Mouse (Mus musculus): ENCODE measurements around the gene Aldoc.

Aldoc gene

GRCm38 (mm10) chr11:78358330-78359007 lies 35.7 kb downstream of the Aldoc start:
- DNase-seq (ENCODE audit: extremely low spot score, low read depth, low spot score): no peak

GRCm38 (mm10) chr11:78360125-78360788 lies 37.5 kb downstream of the Aldoc start:
- no peak for DNase-seq (ENCODE audit: extremely low spot score, low read depth, low spot score)

DNA sequence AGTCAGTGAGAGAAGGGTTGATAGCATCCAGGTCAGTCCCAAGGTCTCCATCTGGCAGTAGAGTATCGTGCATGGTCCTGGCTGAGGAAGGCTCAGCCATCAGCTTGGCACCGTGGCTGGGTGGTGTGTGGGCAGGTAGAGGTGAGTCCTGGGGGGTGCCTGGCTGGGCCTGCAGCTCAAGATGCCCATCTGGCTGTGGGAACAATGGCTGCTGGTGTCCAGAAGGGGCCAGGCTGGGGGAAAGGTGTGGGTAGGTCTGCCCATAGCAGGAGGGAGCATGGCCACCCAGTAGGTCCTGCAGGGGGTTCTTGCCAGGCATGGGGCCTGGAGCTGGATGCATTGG lies 38.0 kb downstream of the Aldoc start:
- no peak for DNase-seq (ENCODE audit: extremely low spot score, low read depth, low spot score)

DNA sequence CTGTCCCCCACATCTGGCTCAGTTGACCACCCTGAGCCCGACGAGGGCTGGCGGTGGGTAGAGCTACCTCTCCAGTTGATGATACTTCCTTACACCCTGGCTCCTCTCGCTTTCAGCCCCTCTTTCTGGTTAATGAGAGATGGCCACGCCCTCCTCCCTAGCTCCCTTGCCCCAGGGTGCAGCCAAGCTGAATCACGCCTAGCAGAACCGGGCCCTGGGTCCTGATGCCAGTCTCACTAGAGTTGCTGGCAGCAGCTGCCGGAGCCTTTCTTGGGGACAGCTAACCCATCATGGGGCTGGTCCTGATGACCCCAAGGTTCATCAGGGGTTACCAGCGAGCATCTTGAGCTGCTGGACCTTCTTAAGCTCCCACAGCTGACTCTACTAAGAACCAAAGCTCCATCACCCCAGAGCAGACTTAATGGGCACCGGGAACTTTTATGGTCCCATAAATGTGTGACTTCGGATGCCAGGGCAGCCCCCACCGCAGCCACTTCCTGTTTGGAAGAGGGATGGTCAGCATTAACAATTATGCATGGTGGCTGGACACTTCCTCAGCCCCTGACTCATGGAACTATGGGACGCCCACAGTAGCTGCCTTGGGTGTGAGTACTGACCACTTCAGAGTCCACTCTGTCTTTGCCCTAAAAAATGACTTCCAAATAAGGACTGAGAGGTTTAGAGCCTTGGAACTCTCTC lies 40.7 kb downstream of the Aldoc start:
- no peak for DNase-seq (ENCODE audit: extremely low spot score, low read depth, low spot score)

GRCm38 (mm10) chr11:78364103-78364502 lies 41.3 kb downstream of the Aldoc start:
- DNase-seq (ENCODE audit: extremely low spot score, low read depth, low spot score): no peak

DNA sequence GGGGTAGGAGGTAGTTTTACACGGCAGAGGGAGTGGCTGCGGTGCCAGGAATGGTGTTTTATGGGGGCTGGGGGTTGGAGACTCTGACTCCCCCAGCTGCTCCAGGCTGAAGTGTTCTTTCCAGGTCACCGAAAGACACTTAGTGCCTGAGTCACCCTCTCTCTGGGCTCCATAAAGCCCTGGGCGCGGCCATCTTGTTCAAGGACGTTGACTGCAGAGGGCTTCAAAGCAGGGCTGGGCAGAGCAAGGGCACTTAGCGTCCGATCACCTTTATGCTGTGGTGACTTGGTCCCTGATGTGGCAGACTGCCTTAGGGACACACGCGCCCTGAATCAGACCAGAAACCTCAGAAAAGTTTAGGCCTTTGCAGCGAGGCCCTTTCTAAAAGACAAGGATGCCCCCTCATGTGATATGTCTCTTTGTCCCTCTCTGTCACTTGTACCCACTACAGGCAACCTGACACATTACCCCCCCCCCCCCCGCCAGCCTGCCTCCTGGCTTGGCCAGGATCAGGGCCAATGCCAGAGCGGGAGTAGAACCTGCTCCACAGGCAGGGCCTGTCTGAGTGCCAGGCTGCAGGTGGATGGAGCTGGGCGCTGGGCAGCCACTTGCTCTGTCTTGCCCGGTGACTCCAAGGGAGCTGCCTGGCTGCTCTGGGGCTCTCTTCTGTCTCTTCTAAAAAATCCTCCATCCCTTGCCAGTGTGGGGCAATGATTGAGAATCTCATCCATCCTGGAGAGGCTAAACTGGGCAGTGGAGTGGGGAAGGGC lies 44.9 kb downstream of the Aldoc start:
- no peak for DNase-seq (ENCODE audit: extremely low spot score, low read depth, low spot score)

DNA sequence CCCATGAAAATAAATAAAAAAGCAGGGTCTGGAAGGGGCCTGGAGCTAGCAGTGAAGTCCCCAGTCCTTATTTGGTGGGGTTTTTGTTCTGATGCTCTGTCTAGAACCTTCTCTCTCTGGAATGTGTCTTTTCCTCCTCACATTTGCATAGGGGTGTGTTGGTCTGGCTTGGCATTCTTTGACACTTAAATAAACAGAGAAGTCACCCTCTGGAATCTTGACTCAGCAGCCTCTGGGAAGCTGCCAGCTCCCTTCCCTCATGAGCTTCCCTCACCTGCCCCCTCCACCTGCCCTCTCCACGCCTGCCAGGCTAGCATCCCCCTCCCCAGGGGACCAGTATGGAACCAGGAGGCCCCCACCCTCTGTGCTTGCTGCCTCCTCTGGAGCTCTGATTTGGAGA lies 47.6 kb downstream of the Aldoc start:
- no peak for DNase-seq (ENCODE audit: extremely low spot score, low read depth, low spot score)

- no peak for DNase-seq (ENCODE audit: extremely low spot score, low read depth, low spot score)
Observed at GRCm38 (mm10) chr11:78371711-78372110, 48.9 kb downstream of the Aldoc start.

- no peak for DNase-seq (ENCODE audit: extremely low spot score, low read depth, low spot score)
Observed at GRCm38 (mm10) chr11:78372166-78372565, 49.4 kb downstream of the Aldoc start.

GRCm38 (mm10) chr11:78372610-78373009 lies 49.8 kb downstream of the Aldoc start:
- no peak for DNase-seq (ENCODE audit: extremely low spot score, low read depth, low spot score)

DNA sequence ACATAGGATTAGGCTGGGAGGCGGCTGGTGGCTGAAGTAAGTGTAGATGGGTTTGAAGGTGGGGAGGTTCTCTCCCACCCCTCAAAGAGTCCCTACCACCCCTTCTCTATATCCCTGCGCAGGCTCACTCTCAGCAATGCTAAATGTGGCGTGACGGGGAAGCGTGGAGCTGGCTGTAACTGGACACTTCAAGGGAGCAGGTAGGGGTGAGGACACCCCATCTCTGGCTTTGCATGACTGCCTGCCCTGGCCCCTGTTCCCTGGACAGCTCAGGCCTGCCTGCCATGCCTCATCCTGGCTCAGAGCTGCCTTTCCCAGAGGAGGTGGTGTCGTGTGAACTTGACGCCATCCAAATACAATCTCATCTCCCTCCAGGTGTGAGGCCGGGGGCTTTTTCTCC lies 51.4 kb downstream of the Aldoc start:
- DNase-seq (ENCODE audit: extremely low spot score, low read depth, low spot score): no peak
